Mouse (Mus musculus) intestine, postnatal 0 days (tissue): ENCODE results near the gene Emc10. TPM values are rescaled to one million over a fixed set of nuclear protein-coding genes. Genes with fewer than 3 reads are reported as not detected.

Experiments
- ATAC-seq: fragments of 200-750 bp; cut with Nextera tagmentation; 2 replicates; pipeline ENCODE4 v1.8.0; 2017; ENCODE audit warnings: mild to moderate bottlenecking, moderate TSS enrichment, moderate library complexity
- H3K27ac ChIP-seq: fragments of 300-500 bp; sonication (generic); 2 replicates; pipeline ENCODE4 v1.5.1; 2014; ENCODE audit warnings: mild to moderate bottlenecking, low read depth, low read length, moderate library complexity
- H3K27me3 ChIP-seq: fragments of 300-500 bp; sonication (generic); replicated peaks from 2 replicates; pipeline ENCODE4 v1.6.1; 2014; ENCODE audit warnings: low read length, mixed read lengths; ENCODE audit not compliant: control insufficient read depth, insufficient read depth
- H3K36me3 ChIP-seq: fragments of 300-500 bp; sonication (generic); 2 replicates; pipeline ENCODE4 v1.6.1; 2014; ENCODE audit warnings: mild to moderate bottlenecking, moderate library complexity; ENCODE audit not compliant: control insufficient read depth, insufficient read depth
- H3K4me1 ChIP-seq: fragments of 300-500 bp; sonication (generic); replicated peaks from 2 replicates; pipeline ENCODE4 v1.6.1; 2014; ENCODE audit warnings: antibody characterized with exemption, low read length, mixed read lengths; ENCODE audit not compliant: control insufficient read depth, insufficient read depth
- H3K4me2 ChIP-seq: fragments of 300-500 bp; sonication (generic); replicated peaks from 2 replicates; pipeline ENCODE4 v1.6.1; 2014; ENCODE audit warnings: low read depth, mild to moderate bottlenecking, moderate library complexity
- H3K4me3 ChIP-seq: fragments of 300-500 bp; sonication (generic); 2 replicates; pipeline ENCODE4 v1.5.1; 2014; ENCODE audit warnings: low read depth, low read length
- H3K9ac ChIP-seq: fragments of 300-500 bp; sonication (generic); 2 replicates; pipeline ENCODE4 v1.6.1; 2014; ENCODE audit warnings: mild to moderate bottlenecking, low read depth, low read length
- H3K9me3 ChIP-seq: fragments of 300-500 bp; sonication (generic); 2 replicates; pipeline ENCODE4 v1.6.1; 2016; ENCODE audit warnings: mixed run types; ENCODE audit not compliant: control insufficient read depth
- CTCF ChIP-seq: sonication (generic); IDR thresholded peaks from 2 replicates; pipeline ENCODE4 v1.5.1; 2016; ENCODE audit warnings: low read depth, mild to moderate bottlenecking, control low read depth, antibody characterized with exemption, moderate library complexity
- WGBS: fragments of 180-500 bp; shearing (Covaris S2); extraction: QIAGEN DNeasy Blood & Tissue Kit; methylation state at CpG from one replicate; pipeline ENCODE4 v1.1.7; 2014; 5-methylcytosine and 5-hydroxymethylcytosine counted together
- polyA plus RNA-seq: library from polyadenylated mRNA; unstranded; fragments of >200 nt; fragmentation: Nextera tagmentation; extraction: Ambion mirVana; gene quantifications from 2 replicates; pipeline ENCODE4 v1.2.1, GENCODE M21; 2015

The Emc10 gene
- polyA plus RNA-seq, 1 experiment from 2014 or later = 74.8 TPM

DNA sequence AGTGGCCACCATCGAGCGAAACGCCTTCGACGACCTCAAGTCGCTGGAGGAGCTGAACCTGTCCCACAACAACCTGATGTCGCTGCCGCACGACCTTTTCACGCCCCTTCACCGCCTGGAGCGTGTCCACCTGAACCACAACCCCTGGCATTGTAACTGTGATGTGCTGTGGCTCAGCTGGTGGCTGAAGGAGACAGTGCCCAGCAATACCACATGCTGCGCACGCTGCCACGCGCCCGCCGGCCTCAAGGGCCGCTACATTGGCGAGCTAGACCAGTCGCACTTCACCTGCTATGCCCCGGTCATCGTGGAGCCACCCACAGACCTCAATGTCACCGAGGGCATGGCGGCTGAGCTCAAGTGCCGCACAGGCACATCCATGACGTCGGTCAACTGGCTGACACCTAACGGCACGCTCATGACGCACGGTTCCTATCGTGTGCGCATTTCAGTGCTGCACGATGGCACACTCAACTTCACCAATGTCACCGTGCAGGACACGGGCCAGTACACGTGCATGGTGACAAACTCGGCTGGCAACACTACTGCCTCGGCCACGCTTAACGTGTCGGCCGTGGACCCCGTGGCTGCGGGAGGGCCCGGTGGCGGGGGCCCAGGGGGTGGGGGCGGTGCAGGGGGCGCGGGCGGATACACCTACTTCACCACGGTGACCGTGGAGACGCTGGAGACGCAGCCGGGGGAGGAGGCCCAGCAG, 34.7 kb downstream of the Emc10 start:
- Histone ChIP-seq H3K27me3 (peaks cover 49% of the 10 kb centered on the region), H3K36me3 (no peaks in the 10 kb centered on the region), H3K9me3 (no peaks in the 10 kb centered on the region), H3K9ac (no peak overlapping the region), H3K4me3 (no peak overlapping the region), H3K4me2 (no peak overlapping the region), H3K27ac (no peak overlapping the region), H3K4me1 (no peaks in the 10 kb centered on the region)
- WGBS = 49% methylated on average over 56 of the region's 57 CpGs
- no peak for ATAC-seq
- no peak for TF ChIP-seq CTCF

DNA sequence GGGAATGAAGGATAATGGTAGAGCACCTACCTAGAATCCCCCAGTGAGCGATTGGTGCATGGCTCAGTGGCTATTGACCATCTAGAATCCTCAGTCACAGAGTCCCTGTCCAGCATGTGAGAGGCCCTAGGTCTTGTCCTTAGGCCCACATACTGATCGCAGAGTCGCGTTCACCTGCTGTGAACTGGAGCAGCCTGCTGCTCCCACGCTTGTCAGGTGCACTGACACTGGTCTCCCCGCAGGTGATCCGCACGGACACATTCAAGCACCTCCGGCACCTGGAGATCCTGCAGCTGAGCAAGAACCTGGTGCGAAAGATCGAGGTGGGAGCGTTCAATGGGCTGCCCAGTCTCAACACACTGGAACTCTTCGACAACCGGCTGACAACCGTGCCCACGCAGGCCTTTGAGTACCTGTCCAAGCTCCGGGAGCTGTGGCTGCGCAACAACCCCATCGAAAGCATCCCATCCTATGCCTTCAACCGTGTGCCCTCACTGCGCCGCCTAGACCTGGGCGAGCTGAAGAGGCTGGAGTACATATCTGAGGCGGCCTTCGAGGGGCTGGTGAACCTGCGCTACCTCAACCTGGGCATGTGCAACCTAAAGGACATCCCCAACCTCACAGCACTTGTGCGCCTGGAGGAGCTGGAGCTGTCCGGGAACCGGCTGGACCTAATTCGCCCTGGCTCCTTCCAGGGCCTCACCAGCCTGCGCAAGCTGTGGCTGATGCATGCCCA, 35.4 kb downstream of the Emc10 start:
- no peak overlapping the region for H3K9ac ChIP-seq
- H3K4me3 ChIP-seq = no peak overlapping the region
- no peaks in the 10 kb centered on the region for H3K4me1 ChIP-seq
- peaks cover 49% of the 10 kb centered on the region for H3K27me3 ChIP-seq
- no peak overlapping the region for H3K27ac ChIP-seq
- H3K4me2 ChIP-seq = no peak overlapping the region
- no peaks in the 10 kb centered on the region for H3K9me3 ChIP-seq
- WGBS = 64% methylated on average over 31 of the region's 31 CpGs
- no peak for ATAC-seq
- H3K36me3 ChIP-seq = no peaks in the 10 kb centered on the region
- no peak for TF ChIP-seq CTCF

DNA sequence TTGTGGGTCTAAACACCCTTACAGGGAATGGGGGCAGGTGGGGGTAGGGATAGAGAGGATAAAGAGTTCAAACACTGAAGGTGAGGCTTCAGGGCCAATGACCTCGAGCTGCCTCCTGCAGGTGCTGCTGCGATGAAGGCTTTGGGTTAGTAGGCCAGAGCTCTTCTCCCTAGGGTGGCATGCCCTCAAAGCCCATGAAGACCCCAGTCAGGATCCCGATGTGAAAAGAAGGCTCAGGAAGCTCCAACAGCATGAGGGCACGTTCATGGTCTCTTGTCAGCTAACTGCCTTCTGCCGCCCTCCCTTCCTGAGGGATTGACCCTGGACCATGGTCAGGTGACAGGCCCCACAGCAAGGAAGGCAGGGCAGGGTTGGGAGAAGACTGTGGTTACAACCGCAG, 36.3 kb downstream of the Emc10 start:
- Histone ChIP-seq H3K9me3 (no peaks in the 10 kb centered on the region), H3K27me3 (peaks cover 49% of the 10 kb centered on the region), H3K4me2 (no peak overlapping the region), H3K36me3 (no peaks in the 10 kb centered on the region), H3K27ac (no peak overlapping the region), H3K4me1 (no peaks in the 10 kb centered on the region), H3K9ac (no peak overlapping the region), H3K4me3 (no peak overlapping the region)
- no peak for ATAC-seq
- TF ChIP-seq CTCF = no peak
- 65% methylated on average over 6 of the region's 6 CpGs for WGBS

DNA sequence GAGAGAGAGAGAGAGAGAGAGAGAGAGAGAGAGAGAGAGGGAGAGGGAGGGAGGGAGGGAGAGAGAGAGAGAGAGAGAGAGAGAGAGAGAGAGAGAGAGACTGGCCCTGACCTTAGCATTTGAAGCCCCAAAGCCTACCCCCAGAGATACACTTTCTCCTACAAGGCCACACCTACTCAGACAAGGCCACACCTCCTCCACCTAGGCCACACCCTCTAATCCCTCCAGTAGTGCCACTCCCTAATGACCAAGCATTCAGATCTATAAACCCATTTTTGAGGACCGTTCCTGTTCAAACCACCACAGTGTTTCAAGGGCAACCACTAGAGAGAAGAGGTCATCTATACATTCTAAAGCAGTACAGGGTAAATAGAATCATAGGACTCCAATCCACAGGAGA, 40.0 kb downstream of the Emc10 start:
- no peak for ATAC-seq
- no peaks in the 10 kb centered on the region for H3K4me1 ChIP-seq
- H3K9ac ChIP-seq = no peak overlapping the region
- H3K9me3 ChIP-seq = no peaks in the 10 kb centered on the region
- no peak overlapping the region for H3K4me2 ChIP-seq
- H3K27me3 ChIP-seq = peaks cover 15% of the 10 kb centered on the region
- 74% methylated on average over 1 of the region's 1 CpGs for WGBS
- no peaks in the 10 kb centered on the region for H3K36me3 ChIP-seq
- no peak overlapping the region for H3K4me3 ChIP-seq
- H3K27ac ChIP-seq = no peak overlapping the region
- TF ChIP-seq CTCF = no peak

DNA sequence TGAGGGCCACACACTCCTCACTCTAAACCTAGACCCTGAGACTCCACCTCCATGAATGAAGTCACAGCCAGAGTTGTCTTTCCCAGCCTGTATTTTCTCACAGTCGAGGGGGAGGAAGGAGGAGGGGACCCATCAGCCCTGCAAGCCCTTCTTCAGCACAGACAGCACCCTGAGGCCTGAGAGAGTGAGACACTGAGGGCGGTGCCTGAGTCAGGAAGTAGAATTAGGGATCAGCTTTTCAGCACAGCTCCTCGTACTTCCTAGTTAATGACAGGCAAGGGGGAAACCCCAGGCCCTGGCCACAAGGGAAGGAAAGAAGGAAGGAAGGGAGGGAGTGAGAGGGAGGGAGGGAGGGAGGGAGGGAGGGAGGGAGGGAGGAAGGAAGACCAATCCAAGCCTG, 43.1 kb downstream of the Emc10 start:
- 3% methylated on average over 3 of the region's 3 CpGs for WGBS
- Histone ChIP-seq H3K9ac (no peak overlapping the region), H3K9me3 (no peaks in the 10 kb centered on the region), H3K36me3 (no peaks in the 10 kb centered on the region), H3K4me2 (no peak overlapping the region), H3K4me1 (no peaks in the 10 kb centered on the region), H3K4me3 (no peak overlapping the region), H3K27me3 (no peaks in the 10 kb centered on the region), H3K27ac (no peak overlapping the region)
- no peak for ATAC-seq
- no peak for TF ChIP-seq CTCF

DNA sequence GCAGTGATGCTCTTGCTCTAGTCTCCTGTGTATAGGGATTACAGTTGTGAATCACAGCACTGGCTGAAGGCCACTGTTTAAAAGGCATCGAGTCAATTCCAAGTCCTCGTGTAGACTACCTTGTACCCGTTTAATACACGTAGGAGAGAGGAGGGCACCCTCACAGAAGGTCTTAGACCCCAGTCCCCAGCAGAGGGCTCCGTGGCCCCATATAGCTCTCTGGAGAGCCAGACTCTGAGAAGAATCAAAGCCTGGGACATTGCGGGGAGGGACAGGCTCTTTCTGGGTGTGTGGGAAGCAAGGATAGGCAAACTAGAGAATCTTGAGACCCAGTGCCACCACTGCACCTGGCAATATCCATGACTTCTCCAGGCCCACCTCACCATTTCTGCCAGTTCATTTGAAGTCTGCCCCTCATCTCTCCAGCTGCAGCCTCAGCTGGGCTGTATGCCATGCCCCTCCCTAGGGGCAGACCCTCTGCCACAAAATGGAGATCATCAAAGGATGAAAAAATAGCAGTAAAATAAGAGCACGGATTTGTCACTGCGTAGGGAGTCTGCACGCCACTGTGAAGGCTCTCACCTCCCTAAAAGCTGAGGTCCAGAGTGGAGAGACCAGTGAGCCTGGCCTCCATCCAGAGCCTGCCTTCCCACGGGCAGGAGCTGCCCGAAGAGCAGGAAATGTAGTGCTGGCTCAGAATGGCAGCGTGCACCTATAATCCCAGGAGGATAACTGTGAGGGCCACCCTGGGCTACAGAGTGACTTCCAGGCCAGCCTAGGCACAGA, 50.1 kb downstream of the Emc10 start:
- no peaks in the 10 kb centered on the region for H3K9me3 ChIP-seq

More for the DNA sequence above, 50.1 kb downstream of the Emc10 start:
- H3K9ac ChIP-seq = no peak overlapping the region
- H3K36me3 ChIP-seq = no peaks in the 10 kb centered on the region
- no peak overlapping the region for H3K4me2 ChIP-seq
- H3K27ac ChIP-seq = no peak overlapping the region
- H3K4me1 ChIP-seq = no peaks in the 10 kb centered on the region
- 41% methylated on average over 12 of the region's 12 CpGs for WGBS
- ATAC-seq = no peak
- H3K27me3 ChIP-seq = peaks cover 52% of the 10 kb centered on the region
- no peak overlapping the region for H3K4me3 ChIP-seq
- TF ChIP-seq CTCF = 0 out of 2 replicates have a peak, but pooled peaks have one; percentile 4
